Mouse (Mus musculus) cerebellum, adult 9-11 months (tissue): ENCODE measurements around the gene Ankef1.

Experiments
- DNase-seq: peaks from one replicate; pipeline ENCODE4 v3.0.0; 2022

The Ankef1 gene

GRCm38 (mm10) chr2:136601206-136601605 lies 99.5 kb downstream of the Ankef1 start:
- DNase-seq = no peak
